Mouse (Mus musculus) neural tube, embryonic 15.5 days (tissue): Measurements from ENCODE around the gene Sfi1. TPM values are rescaled to one million over a fixed set of nuclear protein-coding genes. Genes with fewer than 3 reads are reported as not detected.
"Not testable (repeated sequence)": the region's sequence is repeated elsewhere in the genome, so short reads cannot be mapped to it uniquely, and the experiment has no call there.

Source experiments
- ATAC-seq: fragments of 200-750 bp; cut with Nextera tagmentation; 2 replicates; pipeline ENCODE4 v1.8.0; 2017; ENCODE audit warnings: mild to moderate bottlenecking, moderate TSS enrichment, moderate library complexity; ENCODE audit not compliant: low FRiP score
- H3K27ac ChIP-seq: fragments of 300-500 bp; sonication (generic); replicated peaks from 2 replicates; pipeline ENCODE4 v1.5.1; 2015; ENCODE audit warnings: mild to moderate bottlenecking, inconsistent platforms
- H3K27me3 ChIP-seq: fragments of 300-500 bp; sonication (generic); replicated peaks from 2 replicates; pipeline ENCODE4 v1.6.1; 2015; ENCODE audit warnings: inconsistent platforms
- H3K36me3 ChIP-seq: fragments of 300-500 bp; sonication (generic); 2 replicates; pipeline ENCODE4 v1.6.1; 2015; ENCODE audit warnings: inconsistent platforms
- H3K4me1 ChIP-seq: fragments of 300-500 bp; sonication (generic); 2 replicates; pipeline ENCODE4 v1.6.1; 2015; ENCODE audit warnings: inconsistent platforms
- H3K4me2 ChIP-seq: fragments of 300-500 bp; sonication (generic); 2 replicates; pipeline ENCODE4 v1.6.1; 2015; ENCODE audit warnings: inconsistent platforms, mild to moderate bottlenecking, moderate library complexity
- H3K4me3 ChIP-seq: fragments of 300-500 bp; sonication (generic); replicated peaks from 2 replicates; pipeline ENCODE4 v1.5.1; 2015; ENCODE audit warnings: mild to moderate bottlenecking, inconsistent platforms
- H3K9ac ChIP-seq: fragments of 300-500 bp; sonication (generic); replicated peaks from 2 replicates; pipeline ENCODE4 v1.6.1; 2015; ENCODE audit warnings: mild to moderate bottlenecking, inconsistent platforms
- H3K9me3 ChIP-seq: fragments of 300-500 bp; sonication (generic); replicated peaks from 2 replicates; pipeline ENCODE4 v1.6.1; 2016; ENCODE audit warnings: inconsistent platforms
- WGBS: fragments of 180-500 bp; shearing (Covaris S2); methylation state at CpG from one replicate; pipeline ENCODE4 v1.1.7; 2015; ENCODE audit warnings: mixed read lengths; 5-methylcytosine and 5-hydroxymethylcytosine counted together
- polyA plus RNA-seq: library from polyadenylated mRNA; unstranded; fragments of >200 nt; fragmentation: Nextera tagmentation; extraction: Ambion mirVana; gene quantifications from 2 replicates; pipeline ENCODE4 v1.2.1, GENCODE M21; 2015

Sfi1 gene
- polyA plus RNA-seq, 1 experiment from 2014 or later: 15.7 TPM

- peak; percentile 87 for ATAC-seq
- H3K4me1 ChIP-seq: peaks cover 11% of the 10 kb centered on the region
- H3K27me3 ChIP-seq: no peaks in the 10 kb centered on the region
- H3K9ac ChIP-seq: peak within 1 kb of the TSS; percentile 33
- peak within 1 kb of the TSS; percentile 40 for H3K4me3 ChIP-seq
- peaks cover 20% of the 10 kb centered on the region for H3K36me3 ChIP-seq
- peak within 1 kb of the TSS; percentile 71 for H3K27ac ChIP-seq
- H3K4me2 ChIP-seq: peak within 1 kb of the TSS; percentile 47
- WGBS: under 1% methylated on average over 49 of the region's 57 CpGs
- no peaks in the 10 kb centered on the region for H3K9me3 ChIP-seq
Measured at GRCm38 (mm10) chr11:3202231-3202701, 9.0 kb upstream of the Sfi1 start, which contains the start of gene Eif4enif1. TSS of gene Eif4enif1 (plus strand) at chr11:3202392.

GRCm38 (mm10) chr11:3201326-3202230 lies 8.3 kb upstream of the Sfi1 start:
- Histone ChIP-seq H3K36me3 (peaks cover 13% of the 10 kb centered on the region), H3K9ac (no peak overlapping the region), H3K27ac (peak overlapping the region; percentile 71; the same call in 1 of the 2 replicates), H3K27me3 (no peaks in the 10 kb centered on the region), H3K4me2 (peak overlapping the region; percentile 36), H3K4me3 (peak overlapping the region; percentile 40), H3K4me1 (peaks cover 11% of the 10 kb centered on the region), H3K9me3 (no peaks in the 10 kb centered on the region)
- no peak for ATAC-seq
- WGBS: 8% methylated on average over 16 of the region's 16 CpGs

- not testable (repeated sequence) for H3K4me3 ChIP-seq
Measured at GRCm38 (mm10) chr11:3200636-3201035, 7.4 kb upstream of the Sfi1 start.

GRCm38 (mm10) chr11:3182707-3183106 lies 10.6 kb downstream of the Sfi1 start:
- H3K27me3 ChIP-seq, H3K4me1 ChIP-seq, H3K4me2 ChIP-seq, H3K27ac ChIP-seq, H3K36me3 ChIP-seq, H3K9ac ChIP-seq, H3K4me3 ChIP-seq, ATAC-seq: not testable (repeated sequence)
- 86% methylated on average over 1 of the region's 1 CpGs for WGBS
- H3K9me3 ChIP-seq: peaks cover 11% of the 10 kb centered on the region

More at GRCm38 (mm10) chr11:3200636-3201035, 7.4 kb upstream of the Sfi1 start:
- not testable (repeated sequence) for H3K9me3 ChIP-seq, H3K9ac ChIP-seq, H3K27ac ChIP-seq, H3K27me3 ChIP-seq, H3K36me3 ChIP-seq, ATAC-seq, H3K4me2 ChIP-seq
- whole genome bisulfite sequencing: 90% methylated on average over 6 of the region's 7 CpGs
- peaks cover 11% of the 10 kb centered on the region for H3K4me1 ChIP-seq

- 33% methylated on average over 1 of the region's 1 CpGs for WGBS
- H3K4me2 ChIP-seq, H3K36me3 ChIP-seq, H3K9ac ChIP-seq, ATAC-seq, H3K4me3 ChIP-seq, H3K27ac ChIP-seq, H3K4me1 ChIP-seq, H3K27me3 ChIP-seq: not testable (repeated sequence)
- H3K9me3 ChIP-seq: peaks cover 11% of the 10 kb centered on the region
Measured at GRCm38 (mm10) chr11:3181971-3182370, 11.3 kb downstream of the Sfi1 start.

GRCm38 (mm10) chr11:3181250-3181649 lies 12.0 kb downstream of the Sfi1 start:
- H3K36me3 ChIP-seq, H3K4me1 ChIP-seq, H3K4me3 ChIP-seq, ATAC-seq, H3K4me2 ChIP-seq, H3K27me3 ChIP-seq, H3K9ac ChIP-seq, H3K27ac ChIP-seq: not testable (repeated sequence)
- peaks cover 11% of the 10 kb centered on the region for H3K9me3 ChIP-seq
- WGBS: 62% methylated on average over 4 of the region's 4 CpGs

GRCm38 (mm10) chr11:3180510-3181160 lies 12.6 kb downstream of the Sfi1 start:
- not testable (repeated sequence) for H3K27me3 ChIP-seq, H3K4me2 ChIP-seq, H3K36me3 ChIP-seq, H3K4me3 ChIP-seq, ATAC-seq, H3K27ac ChIP-seq, H3K4me1 ChIP-seq, H3K9ac ChIP-seq
- 79% methylated on average over 6 of the region's 6 CpGs for WGBS
- peaks cover 11% of the 10 kb centered on the region for H3K9me3 ChIP-seq

- peaks cover 11% of the 10 kb centered on the region for H3K9me3 ChIP-seq
- WGBS: 89% methylated on average over 7 of the region's 7 CpGs
- H3K4me2 ChIP-seq, H3K9ac ChIP-seq, H3K4me3 ChIP-seq, H3K36me3 ChIP-seq, ATAC-seq, H3K27me3 ChIP-seq, H3K4me1 ChIP-seq, H3K27ac ChIP-seq: not testable (repeated sequence)
Measured at GRCm38 (mm10) chr11:3179726-3180092, 13.6 kb downstream of the Sfi1 start.

- ATAC-seq, H3K27me3 ChIP-seq, H3K4me1 ChIP-seq, H3K36me3 ChIP-seq, H3K27ac ChIP-seq, H3K4me2 ChIP-seq, H3K4me3 ChIP-seq, H3K9ac ChIP-seq: not testable (repeated sequence)
- H3K9me3 ChIP-seq: peaks cover 11% of the 10 kb centered on the region
- 84% methylated on average over 6 of the region's 6 CpGs for WGBS
Measured at GRCm38 (mm10) chr11:3178968-3179725, 14.1 kb downstream of the Sfi1 start.

- H3K9ac ChIP-seq, H3K36me3 ChIP-seq, H3K27me3 ChIP-seq, H3K4me2 ChIP-seq, H3K4me3 ChIP-seq, H3K27ac ChIP-seq, H3K4me1 ChIP-seq: not testable (repeated sequence)
- peaks cover 15% of the 10 kb centered on the region for H3K9me3 ChIP-seq
- ATAC-seq: peak; percentile 62
- 86% methylated on average over 11 of the region's 11 CpGs for WGBS
Measured at GRCm38 (mm10) chr11:3173425-3174318, 19.6 kb downstream of the Sfi1 start.

- not testable (repeated sequence) for H3K9ac ChIP-seq, H3K36me3 ChIP-seq, H3K27me3 ChIP-seq, H3K4me1 ChIP-seq, H3K27ac ChIP-seq, ATAC-seq, H3K4me3 ChIP-seq, H3K4me2 ChIP-seq
- 68% methylated on average over 6 of the region's 6 CpGs for WGBS
- peaks cover 17% of the 10 kb centered on the region for H3K9me3 ChIP-seq
Measured at GRCm38 (mm10) chr11:3172526-3172925, 20.7 kb downstream of the Sfi1 start.
